Mouse (Mus musculus): Measurements from ENCODE around the gene Gba. TPM values are rescaled to one million over a fixed set of nuclear protein-coding genes. Genes with fewer than 3 reads are reported as not detected.

The Gba gene
- total and polyA plus RNA-seq, 3 experiments = 49.1 to 55.0 TPM; not detected in 1

GRCm38 (mm10) chr3:89232614-89233013, 29.9 kb downstream of the Gba start:
- Histone ChIP-seq H3K4me1 (ENCODE audit: control insufficient read depth in 1 of 2, insufficient read depth in 2 of 2, low read length in 2 of 2) (peaks cover 7 to 20% of the 10 kb centered on the region in 2 experiments), H3K9ac (ENCODE audit: control insufficient read depth, low read depth, low read length, poor library complexity, severe bottlenecking) (no peak overlapping the region), H3K79me2 (ENCODE audit: control insufficient read depth, insufficient read depth, low read length, poor library complexity) (no peaks in the 10 kb centered on the region), H3K4me3 (ENCODE audit: control insufficient read depth in 1 of 2, insufficient read depth in 1 of 2, low read depth in 2 of 2, low read length in 2 of 2) (no peak overlapping the region), H3K27ac (ENCODE audit: control insufficient read depth, low read depth, low read length) (no peak overlapping the region), H3K36me3 (ENCODE audit: control insufficient read depth in 1 of 2, insufficient read depth in 2 of 2, low read length in 2 of 2) (peaks cover 0 to 14% of the 10 kb centered on the region in 2 experiments; a peak in 2 of 4 replicates), H3K9me3 (replicated peaks; ENCODE audit: insufficient read depth, low read length) (no peaks in the 10 kb centered on the region), H3K27me3 (ENCODE audit: control insufficient read depth in 1 of 2, insufficient read depth in 2 of 2, low read length in 2 of 2) (no peaks in the 10 kb centered on the region)
- TF ChIP-seq POLR2AphosphoS5 (IDR thresholded peaks at IDR 0.05; ENCODE audit: borderline replicate concordance, low read depth, low read length) = no peak
- TF ChIP-seq ELF1 (IDR thresholded peaks at IDR 0.05; ENCODE audit: low read depth, low read length) = no peak
- no peak for TF ChIP-seq UBTF (IDR thresholded peaks at IDR 0.05; ENCODE audit: borderline replicate concordance, insufficient read depth, low read depth, low read length)
- no peak for TF ChIP-seq RAD21 (IDR thresholded peaks at IDR 0.05; ENCODE audit: low read depth, low read length)
- no peak for TF ChIP-seq TBP (IDR thresholded peaks at IDR 0.05; ENCODE audit: low read depth, low read length)
- no peak for TF ChIP-seq USF1 (IDR thresholded peaks at IDR 0.05; ENCODE audit: low read depth, low read length)
- no peak for TF ChIP-seq KAT2A (conservative IDR thresholded peaks at IDR 0.05; ENCODE audit: low read depth, low read length)
- no peak for TF ChIP-seq NRF1 (IDR thresholded peaks at IDR 0.05; ENCODE audit: insufficient read depth, low read depth, low read length, poor library complexity, severe bottlenecking)
- TF ChIP-seq ETS1 (IDR thresholded peaks at IDR 0.05; ENCODE audit: low read depth, low read length) = no peak
- TF ChIP-seq POLR2A (IDR thresholded peaks at IDR 0.05; ENCODE audit: control insufficient read depth in 1 of 2, insufficient read depth in 1 of 2, low read depth in 1 of 2, low read length in 2 of 2, poor library complexity in 1 of 2) = no peak
- TF ChIP-seq MYB (IDR thresholded peaks at IDR 0.05; ENCODE audit: low read depth, low read length) = no peak
- no peak for TF ChIP-seq ZNF384 (IDR thresholded peaks at IDR 0.05; ENCODE audit: low read depth, low read length)
- no peak for TF ChIP-seq SMC3 (IDR thresholded peaks at IDR 0.05; ENCODE audit: low read depth, low read length)
- TF ChIP-seq JUND (IDR thresholded peaks at IDR 0.05; ENCODE audit: low read depth, low read length) = no peak
- TF ChIP-seq TAL1 (IDR thresholded peaks at IDR 0.05; ENCODE audit: low read length) = no peak
- no peak for DNase-seq (ENCODE audit: low read depth, low spot score)

GRCm38 (mm10) chr3:89233562-89234110, 30.9 kb downstream of the Gba start:
- Histone ChIP-seq H3K79me2 (ENCODE audit: control insufficient read depth, insufficient read depth, low read length, poor library complexity) (no peaks in the 10 kb centered on the region), H3K4me1 (ENCODE audit: control insufficient read depth in 1 of 2, insufficient read depth in 2 of 2, low read length in 2 of 2) (peaks cover 5 to 18% of the 10 kb centered on the region in 2 experiments), H3K27me3 (ENCODE audit: control insufficient read depth in 1 of 2, insufficient read depth in 2 of 2, low read length in 2 of 2) (no peaks in the 10 kb centered on the region), H3K36me3 (ENCODE audit: control insufficient read depth in 1 of 2, insufficient read depth in 2 of 2, low read length in 2 of 2) (peaks cover 0 to 13% of the 10 kb centered on the region in 2 experiments; a peak in 2 of 4 replicates), H3K9me3 (replicated peaks; ENCODE audit: insufficient read depth, low read length) (no peaks in the 10 kb centered on the region), H3K9ac (ENCODE audit: control insufficient read depth, low read depth, low read length, poor library complexity, severe bottlenecking) (no peak overlapping the region), H3K4me3 (ENCODE audit: control insufficient read depth in 1 of 2, insufficient read depth in 1 of 2, low read depth in 2 of 2, low read length in 2 of 2) (no peak overlapping the region), H3K27ac (ENCODE audit: control insufficient read depth, low read depth, low read length) (no peak overlapping the region)
- TF ChIP-seq TAL1 (IDR thresholded peaks at IDR 0.05; ENCODE audit: low read length) (peak; percentile 63), ELF1 (IDR thresholded peaks at IDR 0.05; ENCODE audit: low read depth, low read length) (peak; percentile 48; the same call in 1 of the 2 replicates), ETS1 (IDR thresholded peaks at IDR 0.05; ENCODE audit: low read depth, low read length) (peak; percentile 94), POLR2AphosphoS5 (IDR thresholded peaks at IDR 0.05; ENCODE audit: borderline replicate concordance, low read depth, low read length) (no peak), MAFK (IDR thresholded peaks at IDR 0.05; ENCODE audit: borderline replicate concordance, low read depth, low read length) (peak; percentile 70; the same call in 1 of the 2 replicates), POLR2AphosphoS2 (IDR thresholded peaks at IDR 0.05; ENCODE audit: low read length) (peak; percentile 74), USF1 (IDR thresholded peaks at IDR 0.05; ENCODE audit: low read depth, low read length) (no peak), MAX (IDR thresholded peaks at IDR 0.05; ENCODE audit: low read length) (no peak), CTCF (IDR thresholded peaks at IDR 0.05 in 2 of 3, conservative IDR thresholded peaks at IDR 0.05 in 1 of 3; ENCODE audit: control insufficient read depth in 1 of 3, insufficient read depth in 1 of 3, low read depth in 2 of 3, low read length in 3 of 3, poor library complexity in 1 of 3, severe bottlenecking in 1 of 3) (peak; percentile 45 to 63 (median 45); a peak in 5 of 6 replicates), MEF2A (IDR thresholded peaks at IDR 0.05; ENCODE audit: extremely low read depth, insufficient replicate concordance, low read depth, low read length, poor library complexity, severe bottlenecking) (peak; percentile 83; the same call in 1 of the 2 replicates), HCFC1 (IDR thresholded peaks at IDR 0.05; ENCODE audit: low read depth, low read length) (0 out of 2 replicates have a peak, but pooled peaks have one; percentile 18), GATA1 (IDR thresholded peaks at IDR 0.05; ENCODE audit: low read depth, low read length) (peak; percentile 91), ZC3H11A (IDR thresholded peaks at IDR 0.05; ENCODE audit: low read depth, low read length) (no peak), SIN3A (IDR thresholded peaks at IDR 0.05; ENCODE audit: low read length) (peak; percentile 78), BHLHE40 (IDR thresholded peaks at IDR 0.05; ENCODE audit: borderline replicate concordance, low read depth, low read length) (peak; percentile 52; the same call in 1 of the 2 replicates), RAD21 (IDR thresholded peaks at IDR 0.05; ENCODE audit: low read depth, low read length) (no peak), TCF12 (IDR thresholded peaks at IDR 0.05; ENCODE audit: low read depth, low read length) (peak; percentile 96), MYB (IDR thresholded peaks at IDR 0.05; ENCODE audit: low read depth, low read length) (peak; percentile 58), RCOR1 (IDR thresholded peaks at IDR 0.05; ENCODE audit: low read depth, low read length) (peak; percentile 97), JUND (IDR thresholded peaks at IDR 0.05; ENCODE audit: low read depth, low read length) (no peak), EP300 (IDR thresholded peaks at IDR 0.05; ENCODE audit: low read depth in 1 of 2, low read length in 2 of 2) (peak; percentile 92)
- DNase-seq (ENCODE audit: low read depth, low spot score) = peak; percentile 76
